Mouse (Mus musculus) midbrain, embryonic 10.5 days (tissue): ENCODE results near the gene Dmrta1. TPM values are rescaled to one million over a fixed set of nuclear protein-coding genes. Genes with fewer than 3 reads are reported as not detected.
A peak's percentile ranks its signal among the peaks of the same experiment; 100 is the strongest.
"Not testable (repeated sequence)": the region's sequence is repeated elsewhere in the genome, so short reads cannot be mapped to it uniquely, and the experiment has no call there.

Source experiments
- DNase-seq: peaks from one replicate; pipeline ENCODE4 v3.0.0-alpha.2; 2017; ENCODE audit warnings: low spot score
- H3K27ac ChIP-seq: fragments of 300-500 bp; sonication (generic); replicated peaks from 2 replicates; pipeline ENCODE4 v1.5.1; 2016; ENCODE audit warnings: mild to moderate bottlenecking
- H3K27me3 ChIP-seq: fragments of 300-500 bp; sonication (generic); 2 replicates; pipeline ENCODE4 v1.6.1; 2016; ENCODE audit warnings: low read depth, mild to moderate bottlenecking; ENCODE audit not compliant: poor library complexity, severe bottlenecking
- H3K36me3 ChIP-seq: fragments of 300-500 bp; sonication (generic); 2 replicates; pipeline ENCODE4 v1.6.1; 2016; ENCODE audit warnings: mild to moderate bottlenecking, moderate library complexity
- H3K4me1 ChIP-seq: fragments of 300-500 bp; sonication (generic); 2 replicates; pipeline ENCODE4 v1.6.1; 2016
- H3K4me3 ChIP-seq: fragments of 300-500 bp; sonication (generic); 2 replicates; pipeline ENCODE4 v1.5.1; 2016; ENCODE audit warnings: mild to moderate bottlenecking, moderate library complexity
- H3K9me3 ChIP-seq: fragments of 300-500 bp; sonication (generic); replicated peaks from 2 replicates; pipeline ENCODE4 v1.6.1; 2016; ENCODE audit warnings: mild to moderate bottlenecking
- WGBS: fragments of 180-500 bp; shearing (Covaris S2); methylation state at CpG from one replicate; pipeline ENCODE4 v1.1.7; 2016; 5-methylcytosine and 5-hydroxymethylcytosine counted together
- polyA plus RNA-seq: library from polyadenylated mRNA; unstranded; fragments of >200 nt; fragmentation: Nextera tagmentation; extraction: Ambion mirVana; gene quantifications from 2 replicates; pipeline ENCODE4 v1.2.1, GENCODE M21; 2016

The Dmrta1 gene
- polyA plus RNA-seq, 1 experiment from 2014 or later: 1.9 TPM

DNA sequence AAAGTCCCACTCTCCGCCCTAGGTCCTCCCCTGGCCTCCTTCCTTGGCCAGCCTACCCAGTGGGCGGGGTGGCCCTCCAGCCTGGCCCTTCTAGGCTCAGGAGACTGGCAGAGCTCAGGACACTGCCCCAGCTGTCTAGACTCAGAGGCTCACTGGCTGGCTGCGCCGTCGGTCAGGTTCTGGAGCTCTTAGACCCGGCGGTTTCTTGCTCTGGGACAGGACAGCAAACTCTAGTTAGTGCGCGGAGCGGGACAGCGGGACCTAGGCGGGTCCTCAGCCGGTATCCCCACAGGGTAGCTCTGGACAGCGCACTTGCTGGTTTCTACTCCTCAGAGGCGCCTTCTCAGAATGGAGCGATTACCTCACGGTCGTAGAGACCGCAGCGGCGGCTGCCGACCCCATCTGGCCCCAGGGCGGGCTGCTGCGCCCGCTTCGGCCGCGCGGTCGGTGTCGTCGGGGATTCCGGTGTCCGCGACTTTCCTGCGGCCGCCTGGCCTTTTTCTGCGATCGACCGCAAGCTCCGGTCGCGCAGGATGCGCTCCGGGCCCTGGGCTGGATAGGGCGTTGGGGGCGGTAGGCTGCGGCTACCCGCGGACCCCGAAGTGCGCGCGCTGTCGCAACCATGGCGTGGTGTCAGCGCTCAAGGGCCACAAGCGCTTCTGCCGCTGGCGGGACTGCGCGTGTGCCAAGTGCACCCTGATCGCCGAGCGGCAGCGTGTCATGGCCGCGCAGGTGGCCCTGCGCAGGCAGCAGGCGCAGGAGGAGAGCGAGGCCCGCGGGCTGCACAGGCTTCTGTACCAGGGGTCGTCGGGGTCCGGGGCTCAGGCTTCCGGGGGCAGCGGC is 8.9 kb downstream of the Dmrta1 start:
- H3K27me3 ChIP-seq: peaks cover 67% of the 10 kb centered on the region
- DNase-seq: peak; percentile 67
- peak overlapping the region; percentile 82 for H3K27ac ChIP-seq
- peak overlapping the region; percentile 69 for H3K4me3 ChIP-seq
- no peaks in the 10 kb centered on the region for H3K9me3 ChIP-seq
- no peaks in the 10 kb centered on the region for H3K36me3 ChIP-seq
- under 1% methylated on average over 78 of the region's 78 CpGs for WGBS
- H3K4me1 ChIP-seq: peaks cover 16% of the 10 kb centered on the region

DNA sequence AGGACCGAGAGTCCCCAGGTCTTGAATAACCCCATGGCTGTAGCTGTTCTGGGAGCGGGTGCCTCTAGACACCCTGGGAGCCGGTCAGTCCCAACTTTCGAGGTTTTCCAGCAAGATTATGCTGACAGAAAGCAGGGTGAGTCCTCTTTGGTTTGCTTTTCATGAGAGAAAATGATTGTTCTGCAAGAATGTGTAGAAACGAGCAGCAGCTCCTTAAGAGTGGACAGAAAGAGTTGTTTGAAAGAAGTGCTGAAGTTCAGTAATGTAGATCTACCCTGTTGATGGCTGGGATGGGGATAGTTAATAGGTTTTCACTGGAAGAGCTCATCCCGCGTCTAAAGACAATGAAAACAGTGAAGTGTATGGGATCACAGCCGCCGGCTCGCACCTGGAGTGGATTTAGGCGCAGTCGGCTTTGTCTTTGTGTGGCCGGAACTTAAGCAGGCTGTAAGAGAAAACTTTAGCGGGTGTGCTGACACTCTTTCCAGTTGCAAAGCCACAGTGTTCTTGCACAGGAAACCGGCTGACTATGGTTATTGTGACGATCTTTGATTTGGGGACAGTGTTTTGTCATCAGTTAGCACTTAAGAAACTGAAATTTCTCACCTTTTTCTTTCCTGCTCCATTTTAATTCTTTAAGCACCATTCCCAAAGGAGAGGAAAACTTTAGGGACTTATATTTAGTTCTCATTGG is 9.7 kb downstream of the Dmrta1 start:
- peak; percentile 36 for DNase-seq
- WGBS: under 1% methylated on average over 16 of the region's 16 CpGs
- Histone ChIP-seq H3K4me1 (peaks cover 16% of the 10 kb centered on the region), H3K9me3 (no peaks in the 10 kb centered on the region), H3K27me3 (peaks cover 67% of the 10 kb centered on the region), H3K27ac (peak overlapping the region; percentile 82), H3K4me3 (peak overlapping the region; percentile 69), H3K36me3 (no peaks in the 10 kb centered on the region)

- 90% methylated on average over 6 of the region's 6 CpGs for WGBS
- H3K4me1 ChIP-seq: peaks cover 16% of the 10 kb centered on the region
- H3K27me3 ChIP-seq: peaks cover 53% of the 10 kb centered on the region
- H3K36me3 ChIP-seq: no peaks in the 10 kb centered on the region
- no peak for DNase-seq
- H3K27ac ChIP-seq: no peak overlapping the region
- H3K9me3 ChIP-seq: no peaks in the 10 kb centered on the region
- no peak overlapping the region for H3K4me3 ChIP-seq
Measured at GRCm38 (mm10) chr4:89691936-89692335, 12.7 kb downstream of the Dmrta1 start.

- Histone ChIP-seq H3K27me3 (peaks cover 45% of the 10 kb centered on the region), H3K4me1 (peaks cover 15% of the 10 kb centered on the region), H3K36me3 (no peaks in the 10 kb centered on the region), H3K4me3 (no peak overlapping the region), H3K27ac (no peak overlapping the region), H3K9me3 (no peaks in the 10 kb centered on the region)
- 17% methylated on average over 1 of the region's 1 CpGs for WGBS
- no peak for DNase-seq
Measured at GRCm38 (mm10) chr4:89692780-89693179, 13.5 kb downstream of the Dmrta1 start.

DNA sequence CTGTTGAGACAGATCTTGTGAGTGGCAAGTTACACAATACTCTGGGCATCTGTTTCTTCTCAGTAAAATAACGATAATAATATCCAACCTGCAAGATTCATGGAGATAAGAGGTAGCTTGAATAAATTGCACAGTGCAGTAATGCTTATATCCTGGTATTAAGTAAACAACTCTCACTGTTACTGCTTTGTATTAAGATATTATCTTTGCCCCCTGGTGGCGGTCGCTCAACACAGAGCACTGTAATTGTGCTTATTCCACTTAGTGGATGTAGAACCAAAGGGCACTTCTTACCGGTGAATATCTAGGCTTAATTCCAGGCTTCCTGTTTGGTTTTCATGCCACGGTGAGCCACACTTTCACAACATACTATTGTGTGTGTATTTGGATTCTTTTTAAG is 16.4 kb downstream of the Dmrta1 start:
- WGBS: 73% methylated on average over 5 of the region's 5 CpGs
- no peaks in the 10 kb centered on the region for H3K36me3 ChIP-seq
- no peak overlapping the region for H3K4me3 ChIP-seq
- H3K27me3 ChIP-seq: peaks cover 17% of the 10 kb centered on the region; the same call in 1 of the 2 replicates
- DNase-seq: no peak
- no peak overlapping the region for H3K27ac ChIP-seq
- H3K4me1 ChIP-seq: no peaks in the 10 kb centered on the region
- no peaks in the 10 kb centered on the region for H3K9me3 ChIP-seq

GRCm38 (mm10) chr4:89697951-89698350 is 18.7 kb downstream of the Dmrta1 start:
- no peak overlapping the region for H3K27ac ChIP-seq
- no peaks in the 10 kb centered on the region for H3K9me3 ChIP-seq
- H3K4me3 ChIP-seq: no peak overlapping the region
- no peaks in the 10 kb centered on the region for H3K27me3 ChIP-seq
- H3K36me3 ChIP-seq: no peaks in the 10 kb centered on the region
- DNase-seq: no peak
- H3K4me1 ChIP-seq: no peaks in the 10 kb centered on the region

- not testable (repeated sequence) for H3K27ac ChIP-seq, H3K4me3 ChIP-seq, H3K27me3 ChIP-seq, H3K4me1 ChIP-seq, DNase-seq, H3K9me3 ChIP-seq, H3K36me3 ChIP-seq
- 67% methylated on average over 1 of the region's 1 CpGs for WGBS
Measured at GRCm38 (mm10) chr4:89723526-89724190, 44.4 kb downstream of the Dmrta1 start.
